Mouse (Mus musculus) spleen, adult 2 months (tissue): ENCODE measurements around the gene Tmod2.
"Not testable (repeated sequence)": the region's sequence is repeated elsewhere in the genome, so short reads cannot be mapped to it uniquely, and the experiment has no call there.

Experiments used
- CTCF ChIP-seq: fragments of 200-500 bp; IDR thresholded peaks from 2 replicates; pipeline ENCODE4 v1.5.1; 2011; ENCODE audit warnings: mild to moderate bottlenecking, inconsistent platforms; ENCODE audit not compliant: insufficient read depth, insufficient read length, insufficient replicate concordance; ENCODE audit errors: extremely low read depth
- POLR2A ChIP-seq: fragments of 200-500 bp; IDR thresholded peaks from 2 replicates; pipeline ENCODE4 v1.6.1; 2011; ENCODE audit warnings: low read depth, low read length, inconsistent platforms

GRCm38 (mm10) chr9:75532989-75533388, 78.1 kb downstream of the Tmod2 start:
- TF ChIP-seq POLR2A, CTCF: not testable (repeated sequence)
